Mouse (Mus musculus) megakaryocyte, adult 5-6 weeks (primary cell): Measurements from ENCODE around the gene Tmem248. TPM values are rescaled to one million over a fixed set of nuclear protein-coding genes. Genes with fewer than 3 reads are reported as not detected.

ENCODE experiments used
- total RNA-seq, 2 experiments: library from RNA; stranded (forward) in 1 of 2; stranded (reverse) in 1 of 2; fragments of 153-499, 151-499 nt in 1 of 2; fragments of 221-1000, 200-1000 nt in 1 of 2; gene quantifications; 2 replicates each; pipeline versions ENCODE4 v1.2.3 to v1.2.4; 2015 to 2017

Tmem248 gene
- total RNA-seq, 2 experiments from 2014 or later, result 35.1 to 36.5 TPM

Other genes starting within 250 kb of the Tmem248 start
- gene Gusb, start 214.0 kb upstream of the Tmem248 start, total RNA-seq (2015), result 101 and 111 TPM in 2 replicates
- gene Gusb, start 214.0 kb upstream of the Tmem248 start, total RNA-seq (2017), result 63.9 and 70.8 TPM in 2 replicates
- 20.2 and 29.5 TPM in 2 replicates for gene Asl, start 187.8 kb upstream of the Tmem248 start, total RNA-seq (2015)
- 21.3 and 25.7 TPM in 2 replicates for gene Asl, start 187.8 kb upstream of the Tmem248 start, total RNA-seq (2017)
- 49.4 and 54.0 TPM in 2 replicates for gene Crcp, start 187.8 kb upstream of the Tmem248 start, total RNA-seq (2015)
- 48.3 and 53.8 TPM in 2 replicates for gene Crcp, start 187.8 kb upstream of the Tmem248 start, total RNA-seq (2017)
- gene Tpst1, start 143.8 kb upstream of the Tmem248 start, total RNA-seq (2015), result 14.9 and 18.5 TPM in 2 replicates
- gene Tpst1, start 143.8 kb upstream of the Tmem248 start, total RNA-seq (2017), result 8.2 and 12.4 TPM in 2 replicates
- gene Kctd7, start 72.2 kb upstream of the Tmem248 start, total RNA-seq (2015), result 1.0 and 1.4 TPM in 2 replicates
- 2.2 and 8.9 TPM in 2 replicates for gene Kctd7, start 72.2 kb upstream of the Tmem248 start, total RNA-seq (2017)
- gene Rabgef1, start 45.3 kb upstream of the Tmem248 start, total RNA-seq (2015), result 16.8 and 19.0 TPM in 2 replicates
- gene Rabgef1, start 45.3 kb upstream of the Tmem248 start, total RNA-seq (2017), result 19.9 and 22.2 TPM in 2 replicates
- 31.0 and 35.4 TPM in 2 replicates for gene Sbds, start 38.4 kb downstream of the Tmem248 start, total RNA-seq (2015)
- 58.1 and 62.2 TPM in 2 replicates for gene Sbds, start 38.4 kb downstream of the Tmem248 start, total RNA-seq (2017)
- gene Tyw1, start 38.5 kb downstream of the Tmem248 start, total RNA-seq (2015), result 10.1 and 11.1 TPM in 2 replicates
- gene Tyw1, start 38.5 kb downstream of the Tmem248 start, total RNA-seq (2017), result 24.0 and 24.4 TPM in 2 replicates
- gene Caln1, start 152.4 kb downstream of the Tmem248 start, total RNA-seq (2015), result not detected in 2 replicates
- not detected in 2 replicates for gene Caln1, start 152.4 kb downstream of the Tmem248 start, total RNA-seq (2017)
- gene A330070K13Rik, start 167.6 kb downstream of the Tmem248 start, total RNA-seq (2015), result not detected in 2 replicates
- gene A330070K13Rik, start 167.6 kb downstream of the Tmem248 start, total RNA-seq (2017), result not detected in 2 replicates